Mouse (Mus musculus) hindbrain, postnatal 0 days (tissue): ENCODE data around the gene Cobll1. TPM values are rescaled to one million over a fixed set of nuclear protein-coding genes. Genes with fewer than 3 reads are reported as not detected.

ENCODE experiments used
- ATAC-seq: fragments of 200-750 bp; cut with Nextera tagmentation; 2 replicates; pipeline ENCODE4 v1.8.0; 2017; ENCODE audit warnings: mild to moderate bottlenecking, moderate TSS enrichment, moderate library complexity
- DNase-seq: peaks from one replicate; pipeline ENCODE4 v3.0.0-alpha.2; 2015; ENCODE audit warnings: low spot score
- H3K27ac ChIP-seq: fragments of 300-500 bp; sonication (generic); 2 replicates; pipeline ENCODE4 v1.5.1; 2014; ENCODE audit warnings: mild to moderate bottlenecking
- H3K27me3 ChIP-seq: fragments of 300-500 bp; sonication (generic); 2 replicates; pipeline ENCODE4 v1.6.1; 2014; ENCODE audit warnings: low read length, mixed read lengths; ENCODE audit not compliant: insufficient read depth
- H3K36me3 ChIP-seq: fragments of 300-500 bp; sonication (generic); 2 replicates; pipeline ENCODE4 v1.6.1; 2014; ENCODE audit warnings: low read length, mixed read lengths; ENCODE audit not compliant: insufficient read depth
- H3K4me1 ChIP-seq: fragments of 300-500 bp; sonication (generic); 2 replicates; pipeline ENCODE4 v1.6.1; 2014; ENCODE audit warnings: antibody characterized with exemption, low read length, mixed read lengths; ENCODE audit not compliant: insufficient read depth
- H3K4me2 ChIP-seq: fragments of 300-500 bp; sonication (generic); 2 replicates; pipeline ENCODE4 v1.6.1; 2014; ENCODE audit warnings: low read depth, mild to moderate bottlenecking, low read length, moderate library complexity, mixed read lengths
- H3K4me3 ChIP-seq: fragments of 300-500 bp; sonication (generic); 2 replicates; pipeline ENCODE4 v1.5.1; 2014; ENCODE audit warnings: low read length
- H3K9ac ChIP-seq: fragments of 300-500 bp; sonication (generic); replicated peaks from 2 replicates; pipeline ENCODE4 v1.6.1; 2014; ENCODE audit warnings: mild to moderate bottlenecking, low read length, moderate library complexity, mixed read lengths
- H3K9me3 ChIP-seq: fragments of 300-500 bp; sonication (generic); 2 replicates; pipeline ENCODE4 v1.6.1; 2016; ENCODE audit warnings: low read length, mixed read lengths
- CTCF ChIP-seq: IDR thresholded peaks from 2 replicates; pipeline ENCODE4 v1.5.1; 2016; ENCODE audit warnings: antibody characterized with exemption, control low read depth, low read depth
- WGBS: fragments of 180-500 bp; shearing (Covaris S2); extraction: QIAGEN DNeasy Blood & Tissue Kit; methylation state at CpG from one replicate; pipeline ENCODE4 v1.1.7; 2014; 5-methylcytosine and 5-hydroxymethylcytosine counted together
- polyA plus RNA-seq: library from polyadenylated mRNA; unstranded; fragments of >200 nt; fragmentation: Nextera tagmentation; extraction: Ambion mirVana; gene quantifications from 2 replicates; pipeline ENCODE4 v1.2.1, GENCODE M21; 2015
- total RNA-seq: library from RNA; depleted of rRNA; stranded (reverse); fragments of >200 nt; gene quantifications from 2 replicates; pipeline ENCODE4 v1.2.3, GENCODE M21; 2014

Gene Cobll1
- total and polyA plus RNA-seq, 2 experiments from 2014 or later: 2.4 to 3.5 TPM

DNA sequence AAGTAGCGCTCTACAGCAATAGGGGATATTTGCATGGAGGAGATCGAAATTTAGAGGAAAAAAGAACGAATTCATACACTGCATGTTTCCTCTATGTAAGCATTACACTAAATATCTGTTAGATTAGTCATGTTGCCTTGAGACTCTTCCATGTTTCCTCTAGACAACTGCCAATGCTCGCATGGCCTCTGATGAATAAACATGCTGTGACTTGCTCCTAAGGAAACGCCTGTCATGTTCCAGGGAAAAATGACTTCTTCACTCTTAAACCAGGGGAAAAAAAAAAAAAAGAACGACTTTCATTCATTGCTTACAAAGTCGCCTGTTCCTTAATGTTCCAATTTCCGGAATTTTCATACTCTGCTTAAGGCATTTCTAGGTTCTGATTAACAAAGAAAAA is 2.1 kb downstream of the Cobll1 start:
- Histone ChIP-seq H3K9ac (no peak overlapping the region), H3K27ac (no peak overlapping the region), H3K4me2 (peak overlapping the region; percentile 95), H3K36me3 (no peaks in the 10 kb centered on the region), H3K4me3 (peak overlapping the region; percentile 74), H3K4me1 (no peaks in the 10 kb centered on the region), H3K27me3 (no peaks in the 10 kb centered on the region), H3K9me3 (no peaks in the 10 kb centered on the region)
- DNase-seq: no peak
- WGBS: 54% methylated on average over 8 of the region's 8 CpGs
- no peak for ATAC-seq
- TF ChIP-seq CTCF: no peak

DNA sequence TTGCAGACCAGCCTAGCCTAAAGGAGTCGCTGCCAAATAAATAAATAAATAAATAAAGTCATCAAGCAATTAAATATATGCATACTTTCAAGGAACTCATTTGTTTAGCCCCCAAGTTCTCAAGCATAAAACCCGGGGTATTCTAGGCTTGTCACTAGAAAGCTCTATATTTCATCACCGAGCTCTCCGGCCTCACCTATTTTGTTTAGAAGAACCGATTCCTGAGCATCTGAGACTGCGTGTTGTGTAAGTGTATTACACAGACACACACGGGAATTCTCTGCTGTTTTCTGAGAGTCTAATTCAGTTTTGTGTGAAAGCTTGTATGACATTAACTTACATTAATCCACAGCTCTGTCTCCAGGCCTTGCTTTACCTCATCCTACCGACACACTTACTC is 2.6 kb downstream of the Cobll1 start:
- Histone ChIP-seq H3K9ac (no peak overlapping the region), H3K36me3 (no peaks in the 10 kb centered on the region), H3K27me3 (no peaks in the 10 kb centered on the region), H3K9me3 (no peaks in the 10 kb centered on the region), H3K4me2 (peak overlapping the region; percentile 95; the same call in 1 of the 2 replicates), H3K4me1 (no peaks in the 10 kb centered on the region), H3K27ac (no peak overlapping the region), H3K4me3 (no peak overlapping the region)
- WGBS: 85% methylated on average over 8 of the region's 8 CpGs
- DNase-seq: no peak
- ATAC-seq: no peak
- no peak for TF ChIP-seq CTCF

DNA sequence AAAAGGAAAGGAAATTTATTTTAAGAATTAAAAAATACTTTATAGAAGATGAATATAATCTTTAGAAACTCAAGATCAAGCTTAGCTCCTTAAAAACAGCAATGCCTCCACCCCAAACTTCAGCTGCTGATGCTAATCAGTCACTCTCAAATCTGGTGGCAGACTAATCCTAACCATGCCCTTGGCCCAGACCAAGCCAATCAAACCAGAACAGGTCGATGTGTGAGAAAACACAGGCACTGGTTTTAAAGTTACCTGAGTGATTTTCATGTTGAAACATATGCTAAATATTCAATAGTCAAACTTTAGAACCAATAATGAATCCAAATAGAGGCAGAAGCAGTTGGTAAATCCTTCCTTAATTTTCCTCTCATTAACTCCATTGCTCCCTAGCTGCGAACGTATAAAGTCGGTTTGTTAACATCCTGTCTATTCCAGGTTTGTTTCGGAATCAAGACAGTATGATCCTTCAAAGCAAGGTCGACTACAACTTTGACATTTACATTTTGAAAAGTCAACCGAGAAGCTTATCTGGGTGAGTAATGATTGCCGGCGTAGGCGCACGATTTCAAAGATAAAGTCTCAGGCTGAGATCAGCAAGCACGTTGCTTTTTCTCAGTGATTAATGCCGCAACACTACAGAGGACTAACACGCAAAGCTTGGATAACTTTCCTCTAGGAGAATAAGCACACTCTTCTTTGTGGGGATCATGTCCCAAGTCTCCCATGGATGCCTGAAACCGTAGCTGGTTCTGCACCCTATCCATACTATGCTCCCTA is 6.3 kb downstream of the Cobll1 start:
- WGBS: 89% methylated on average over 15 of the region's 15 CpGs
- no peak overlapping the region for H3K27ac ChIP-seq
- H3K4me2 ChIP-seq: no peak overlapping the region
- TF ChIP-seq CTCF: no peak
- no peaks in the 10 kb centered on the region for H3K27me3 ChIP-seq
- no peaks in the 10 kb centered on the region for H3K4me1 ChIP-seq
- no peak overlapping the region for H3K4me3 ChIP-seq
- no peaks in the 10 kb centered on the region for H3K9me3 ChIP-seq
- no peak for DNase-seq
- no peaks in the 10 kb centered on the region for H3K36me3 ChIP-seq
- no peak overlapping the region for H3K9ac ChIP-seq
- ATAC-seq: no peak

DNA sequence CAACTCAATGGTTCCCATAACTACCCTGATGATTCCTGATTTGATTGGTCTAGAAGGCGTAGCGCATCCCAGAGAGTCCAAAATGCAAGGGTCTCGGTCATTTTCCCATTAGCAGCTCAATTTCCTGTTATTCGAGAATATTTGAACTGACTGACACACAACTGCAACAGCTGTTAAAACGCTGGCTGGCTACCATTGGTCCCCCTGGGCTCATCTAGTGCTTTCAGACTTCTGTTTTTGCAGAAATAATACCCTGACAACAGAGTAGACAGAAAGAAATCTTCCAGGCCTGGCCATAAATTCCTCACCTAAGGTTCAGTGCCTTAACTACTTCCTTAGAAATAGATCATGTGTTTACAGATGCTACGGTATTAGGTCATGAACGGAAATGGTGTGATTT is 10.8 kb downstream of the Cobll1 start:
- 88% methylated on average over 7 of the region's 7 CpGs for WGBS

DNA sequence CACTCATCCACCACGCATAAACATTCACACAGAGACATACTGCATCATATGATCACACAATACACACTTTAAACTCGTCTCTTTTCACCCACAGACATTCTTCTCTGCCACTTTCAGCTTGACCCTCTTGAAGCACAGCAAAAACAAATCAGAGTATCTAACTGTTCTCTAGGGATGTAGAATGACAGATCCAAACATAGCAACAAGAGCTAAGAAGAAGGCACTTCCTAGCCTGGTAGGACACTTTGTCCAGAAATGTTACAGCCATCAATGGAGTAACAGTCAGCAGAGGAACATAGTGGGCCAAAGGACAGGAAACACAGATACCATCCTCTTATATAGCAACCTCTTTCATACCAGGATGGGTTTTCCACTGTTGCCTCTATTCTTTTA is 11.3 kb downstream of the Cobll1 start:
- Histone ChIP-seq H3K27ac (no peak overlapping the region), H3K9me3 (no peaks in the 10 kb centered on the region), H3K4me1 (no peaks in the 10 kb centered on the region), H3K4me2 (no peak overlapping the region), H3K4me3 (no peak overlapping the region), H3K36me3 (no peaks in the 10 kb centered on the region), H3K9ac (no peak overlapping the region), H3K27me3 (no peaks in the 10 kb centered on the region)
- TF ChIP-seq CTCF: no peak
- 87% methylated on average over 2 of the region's 2 CpGs for WGBS
- DNase-seq (no peak), ATAC-seq (no peak)

More for the DNA sequence above, 10.8 kb downstream of the Cobll1 start:
- Histone ChIP-seq H3K4me3 (no peak overlapping the region), H3K9me3 (no peaks in the 10 kb centered on the region), H3K27ac (no peak overlapping the region), H3K27me3 (no peaks in the 10 kb centered on the region), H3K4me2 (no peak overlapping the region), H3K36me3 (no peaks in the 10 kb centered on the region), H3K4me1 (no peaks in the 10 kb centered on the region), H3K9ac (no peak overlapping the region)
- DNase-seq (no peak), ATAC-seq (no peak)
- TF ChIP-seq CTCF: no peak

DNA sequence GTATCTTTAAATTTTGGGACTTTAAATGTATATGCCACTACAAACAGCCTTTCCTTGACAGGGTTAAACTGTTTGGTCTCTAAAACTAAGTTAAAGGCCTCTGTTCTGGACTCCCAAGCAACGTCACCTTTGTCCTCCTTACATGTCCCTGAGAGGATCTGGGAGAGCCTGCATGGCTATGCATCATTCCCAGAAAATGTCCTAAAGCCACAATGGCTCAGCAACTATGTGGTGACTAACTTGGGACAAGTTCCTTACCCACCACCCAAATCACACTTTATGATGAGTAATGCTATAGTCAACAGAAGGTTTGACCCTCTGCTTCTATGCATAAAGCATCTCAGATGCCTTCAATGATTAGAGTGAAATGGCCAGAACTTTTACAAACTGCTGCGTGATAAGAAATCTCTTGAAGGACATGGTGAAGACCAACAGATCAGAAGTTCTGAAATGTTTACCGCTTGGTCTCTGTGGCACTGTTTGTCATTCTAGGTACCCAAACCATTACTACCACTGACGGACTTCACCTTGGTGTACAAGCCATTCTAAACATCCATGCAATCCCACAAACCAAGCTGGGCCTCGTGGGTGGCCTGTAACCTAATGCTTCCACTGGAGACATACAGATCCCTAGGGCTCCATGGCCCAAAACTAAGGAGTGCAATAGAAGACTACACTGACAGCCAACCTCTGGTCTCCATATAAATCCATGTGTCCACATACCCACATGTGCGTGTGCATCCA is 11.9 kb downstream of the Cobll1 start:
- TF ChIP-seq CTCF: no peak

DNA sequence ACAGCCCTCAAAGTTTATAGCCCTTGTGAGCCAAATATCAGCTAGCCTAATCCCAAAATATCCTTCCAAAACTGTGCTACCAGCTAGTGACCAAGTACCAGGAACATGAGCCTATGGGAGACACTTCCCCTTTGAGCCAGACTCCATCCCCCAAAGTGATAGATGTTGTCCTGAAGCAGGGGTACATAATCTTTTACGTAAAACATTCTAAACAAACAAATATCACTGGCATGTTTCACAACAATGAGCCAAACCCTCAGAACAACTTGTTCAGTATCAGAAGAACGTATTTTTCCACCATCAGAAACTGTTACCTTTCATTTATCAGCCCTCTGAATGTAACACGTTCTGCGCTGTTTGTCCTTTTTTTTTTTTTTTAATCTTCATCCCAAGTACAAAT is 12.7 kb downstream of the Cobll1 start:
- WGBS: 89% methylated on average over 4 of the region's 4 CpGs
- Histone ChIP-seq H3K4me2 (no peak overlapping the region), H3K9ac (no peak overlapping the region), H3K36me3 (no peaks in the 10 kb centered on the region), H3K4me3 (no peak overlapping the region), H3K4me1 (no peaks in the 10 kb centered on the region), H3K27me3 (no peaks in the 10 kb centered on the region), H3K9me3 (no peaks in the 10 kb centered on the region), H3K27ac (no peak overlapping the region)
- ATAC-seq (no peak), DNase-seq (no peak)
- no peak for TF ChIP-seq CTCF

More for the DNA sequence above, 11.9 kb downstream of the Cobll1 start:
- H3K4me1 ChIP-seq: no peaks in the 10 kb centered on the region
- no peak overlapping the region for H3K4me2 ChIP-seq
- H3K4me3 ChIP-seq: no peak overlapping the region
- H3K9ac ChIP-seq: no peak overlapping the region
- no peaks in the 10 kb centered on the region for H3K9me3 ChIP-seq
- DNase-seq: no peak
- WGBS: 89% methylated on average over 6 of the region's 6 CpGs
- H3K27ac ChIP-seq: no peak overlapping the region
- H3K36me3 ChIP-seq: no peaks in the 10 kb centered on the region
- ATAC-seq: no peak
- no peaks in the 10 kb centered on the region for H3K27me3 ChIP-seq
